Mouse (Mus musculus): Measurements from ENCODE around the gene Glt28d2.
"Not testable (repeated sequence)": the region's sequence is repeated elsewhere in the genome, so short reads cannot be mapped to it uniquely, and the experiment has no call there.

Glt28d2 gene

DNA sequence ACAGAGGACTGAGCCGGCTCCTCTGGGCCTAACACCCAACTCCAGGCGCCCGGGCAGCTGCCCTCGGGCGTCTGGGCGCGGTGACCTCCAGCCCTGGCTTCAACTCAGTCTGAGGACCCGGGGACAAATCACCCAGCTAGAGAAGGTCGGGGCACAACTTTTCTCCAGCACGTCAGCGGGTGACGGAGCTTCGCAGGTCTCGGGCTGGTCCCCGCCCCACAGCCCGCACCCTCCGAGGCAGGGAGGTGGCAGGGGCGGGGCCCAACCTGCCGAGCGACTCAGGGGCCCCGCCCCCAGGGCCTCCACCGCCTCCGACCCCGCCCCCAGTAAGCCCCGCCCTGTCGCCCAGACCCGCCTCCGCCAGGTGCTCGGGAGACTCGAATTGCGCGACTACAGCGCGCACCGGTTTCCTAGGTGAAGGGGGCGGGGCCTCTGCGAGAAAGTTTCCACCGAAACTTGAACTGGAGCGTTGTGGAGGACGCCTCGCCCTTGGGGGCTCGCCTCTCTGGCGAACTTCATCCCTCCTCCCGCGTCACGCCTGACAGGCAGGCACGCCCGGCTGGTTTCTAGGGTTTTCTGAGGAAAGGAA is at the start of gene Glt28d2, which contains the start of gene Gm37240:
Glt28d2 (minus strand) TSS at position 278 of the 589 bp plus-strand sequence.
Gm37240 (minus strand) TSS at position 280 of the 589 bp plus-strand sequence.
- peak; percentile 23 to 26 for DNase-seq (ENCODE audit: low spot score in 2 of 2)

DNA sequence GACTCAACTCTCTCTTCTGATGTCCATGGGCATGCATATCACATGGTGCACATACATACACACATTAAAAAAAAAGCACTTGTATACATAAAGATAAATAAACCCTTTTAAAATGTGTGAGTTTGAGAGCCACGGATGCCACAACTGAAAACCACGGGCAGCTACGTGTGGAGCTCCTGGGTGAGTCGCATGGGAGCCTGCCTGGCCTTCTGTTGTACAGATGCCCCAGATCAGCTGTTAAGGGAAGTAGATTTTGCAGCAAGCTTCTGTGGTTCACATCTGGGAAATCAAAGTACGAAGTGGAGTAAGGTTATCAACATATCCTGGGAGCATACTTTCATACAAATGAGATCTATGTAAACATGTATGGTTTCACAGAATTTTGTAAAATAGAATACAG is 46.3 kb upstream of the Glt28d2 start:
- no peak for DNase-seq (ENCODE audit: low spot score in 2 of 2)

DNA sequence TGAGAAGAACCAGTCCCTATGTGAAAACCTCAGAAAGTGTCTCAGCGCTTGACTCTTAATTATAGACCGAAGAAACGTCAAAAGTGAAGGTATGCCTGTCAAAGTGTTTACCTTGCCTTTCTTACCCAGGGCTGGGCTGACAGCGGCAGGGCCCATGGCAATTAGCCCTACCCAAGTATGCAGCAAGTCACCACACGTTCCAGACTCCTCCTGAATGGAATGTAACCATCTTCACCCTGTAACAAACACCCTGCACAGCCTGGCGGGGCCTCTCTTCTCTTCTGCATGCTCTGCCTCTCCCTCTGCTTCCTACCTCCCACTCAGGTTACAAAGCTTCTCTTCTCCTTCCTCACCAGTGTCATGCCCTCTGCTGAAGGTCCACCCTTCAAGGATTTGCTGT is 44.5 kb upstream of the Glt28d2 start:
- DNase-seq (ENCODE audit: low spot score in 2 of 2) = no peak

DNA sequence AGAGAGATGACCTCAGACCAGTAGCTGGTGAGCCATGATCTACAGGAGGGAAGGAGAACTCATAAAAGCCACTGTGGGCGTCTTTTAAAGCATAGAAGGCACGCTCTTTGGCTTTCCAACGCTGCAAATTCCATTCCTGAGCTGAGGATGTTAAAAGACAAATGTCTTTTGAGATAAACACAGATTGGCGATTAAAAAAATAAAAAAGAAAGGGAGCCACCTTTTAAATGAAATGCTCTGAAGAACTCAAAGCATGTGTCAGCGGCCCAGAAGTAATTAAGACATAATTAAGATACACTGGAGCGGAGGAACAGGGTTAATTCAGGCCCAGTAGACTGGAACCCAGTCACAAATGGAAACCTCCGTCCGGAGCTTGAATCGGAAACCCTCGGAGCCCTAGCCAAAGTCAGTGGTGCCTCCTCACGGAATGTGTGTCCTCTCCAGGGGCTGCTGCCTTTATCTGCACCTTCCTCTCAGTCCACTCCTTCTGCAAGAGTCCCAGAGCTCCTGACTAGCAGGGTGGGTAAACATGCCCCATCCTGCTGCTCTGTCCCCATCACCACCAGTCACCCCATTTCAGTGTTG is 43.4 kb upstream of the Glt28d2 start:
- DNase-seq (ENCODE audit: low spot score in 2 of 2) = no peak

DNA sequence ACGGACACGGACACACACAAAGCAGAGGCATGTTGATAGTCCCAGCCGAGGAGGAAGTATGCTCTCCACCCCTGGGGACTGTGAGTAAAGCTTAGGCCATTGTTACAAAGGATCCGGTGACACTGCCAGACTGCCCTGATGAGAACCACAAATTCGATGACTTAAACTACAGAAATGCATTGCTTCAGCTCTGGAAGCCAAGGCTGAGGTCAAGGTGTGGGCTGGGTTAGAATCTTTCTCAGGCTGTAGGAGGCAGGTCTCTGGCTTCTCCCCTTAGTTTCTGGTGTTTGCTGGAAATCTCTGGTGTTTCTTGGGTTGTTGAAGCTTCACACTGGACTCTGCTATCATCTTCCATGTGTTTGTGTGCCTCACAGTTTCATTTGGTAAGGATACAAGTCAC is 42.4 kb upstream of the Glt28d2 start:
- no peak for DNase-seq (ENCODE audit: low spot score in 2 of 2)

DNA sequence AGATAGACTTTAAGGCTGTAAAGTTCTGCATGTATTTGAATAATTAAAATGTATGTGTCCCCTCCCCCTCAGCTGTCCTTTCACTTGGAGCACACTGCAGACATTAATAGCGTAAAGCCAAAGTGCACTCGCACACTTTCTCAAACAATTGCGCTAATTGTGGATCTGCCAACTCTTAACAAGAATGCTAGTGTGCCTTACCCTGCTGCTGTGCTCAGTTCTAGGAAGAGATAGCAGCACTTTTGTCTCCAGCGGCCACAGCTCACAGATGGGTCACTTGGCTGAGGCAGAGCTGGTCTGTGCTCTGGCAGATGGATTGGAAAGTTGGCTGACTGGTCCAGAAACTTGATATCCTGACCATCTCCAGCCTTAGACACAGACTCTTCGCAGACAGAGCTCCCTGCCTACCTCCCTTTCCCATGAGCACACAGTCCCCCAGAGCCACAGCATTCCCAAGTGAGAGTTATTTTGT is 40.9 kb upstream of the Glt28d2 start:
- no peak for DNase-seq (ENCODE audit: low spot score in 2 of 2)

DNA sequence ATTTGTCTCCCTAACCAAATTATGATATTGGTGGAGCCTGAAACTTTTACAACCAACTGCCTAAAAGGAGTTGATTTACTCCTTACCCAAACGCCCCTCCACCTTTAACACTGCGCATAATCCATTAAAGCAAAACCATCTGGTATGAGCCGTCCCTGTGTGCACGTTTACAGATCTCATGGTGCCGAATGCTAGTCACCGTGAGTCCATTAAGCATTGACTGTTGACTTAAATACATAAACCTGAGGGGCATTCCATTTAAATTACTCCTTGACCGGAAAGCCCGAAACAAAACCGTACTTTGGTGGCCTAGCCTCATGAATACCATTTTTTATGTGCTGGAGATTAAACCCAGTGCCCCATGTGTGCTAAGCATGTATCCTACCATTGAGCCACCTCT is 40.0 kb upstream of the Glt28d2 start:
- no peak for DNase-seq (ENCODE audit: low spot score in 2 of 2)

DNA sequence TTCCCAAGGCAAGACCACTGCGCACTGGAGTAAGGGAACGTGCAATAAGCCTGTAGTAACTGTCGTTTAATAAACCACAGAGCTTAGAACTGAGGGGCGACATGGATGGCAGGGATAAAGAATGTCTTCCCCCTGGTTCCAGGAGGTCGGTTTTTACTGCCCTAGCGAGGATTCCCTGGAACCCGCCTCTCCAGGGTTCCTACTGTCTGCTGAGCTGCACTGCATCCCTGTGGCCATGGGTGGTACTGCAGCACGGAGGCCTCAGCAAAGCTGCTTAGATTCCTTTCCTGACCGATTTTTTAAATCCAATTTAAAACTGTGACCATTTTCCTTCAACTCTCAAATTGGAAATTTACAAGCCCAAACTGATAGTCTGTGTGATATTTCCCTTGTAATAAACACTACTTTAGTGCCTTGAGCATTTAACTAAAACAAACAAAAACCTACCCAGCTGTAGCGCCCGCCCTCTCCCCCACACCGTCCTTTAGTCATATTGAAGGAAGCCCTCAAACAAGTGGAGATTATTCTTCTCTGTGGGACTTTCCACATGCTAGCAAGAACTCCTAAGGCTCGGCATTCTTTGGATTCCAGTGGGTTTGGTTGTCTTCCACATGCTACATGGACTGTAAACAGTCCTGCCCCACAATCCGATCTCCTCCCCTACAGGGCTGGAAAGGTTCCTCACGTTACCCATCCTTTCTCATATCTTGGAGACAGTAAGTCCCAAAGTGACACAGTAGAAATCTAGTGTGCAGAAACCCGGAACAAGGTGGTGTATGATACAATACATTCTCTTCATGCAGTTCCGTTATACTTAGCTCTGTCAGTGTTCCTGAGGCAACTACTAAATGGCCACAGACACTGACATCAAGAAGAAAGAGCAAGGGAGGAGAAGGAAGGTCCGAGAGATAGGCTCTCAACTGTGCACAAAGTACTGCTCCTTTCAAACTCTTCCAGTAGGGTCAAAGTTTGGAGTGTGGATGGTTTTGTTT is 36.9 kb upstream of the Glt28d2 start:
- DNase-seq (ENCODE audit: low spot score in 2 of 2) = peak; percentile 78 to 83

DNA sequence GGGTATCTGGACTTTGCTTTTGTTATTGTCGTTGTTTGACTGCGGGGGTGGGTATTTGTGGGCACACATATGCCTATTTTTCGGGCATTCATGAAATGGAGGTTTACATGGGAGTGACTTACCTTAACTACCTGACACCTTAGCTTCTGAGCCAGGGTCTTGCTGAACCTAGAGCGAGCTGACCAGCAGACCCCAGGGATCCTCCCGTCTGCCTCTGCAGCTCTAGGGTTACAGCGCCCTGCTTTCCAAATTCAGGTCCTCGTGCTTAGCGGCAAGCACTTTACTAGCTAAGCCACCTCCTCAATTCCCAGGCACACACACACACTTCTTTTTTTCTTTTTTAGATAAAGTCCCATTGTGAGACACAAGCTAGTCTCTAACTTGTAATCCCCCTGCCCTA is 36.0 kb upstream of the Glt28d2 start:
- no peak for DNase-seq (ENCODE audit: low spot score in 2 of 2)

DNA sequence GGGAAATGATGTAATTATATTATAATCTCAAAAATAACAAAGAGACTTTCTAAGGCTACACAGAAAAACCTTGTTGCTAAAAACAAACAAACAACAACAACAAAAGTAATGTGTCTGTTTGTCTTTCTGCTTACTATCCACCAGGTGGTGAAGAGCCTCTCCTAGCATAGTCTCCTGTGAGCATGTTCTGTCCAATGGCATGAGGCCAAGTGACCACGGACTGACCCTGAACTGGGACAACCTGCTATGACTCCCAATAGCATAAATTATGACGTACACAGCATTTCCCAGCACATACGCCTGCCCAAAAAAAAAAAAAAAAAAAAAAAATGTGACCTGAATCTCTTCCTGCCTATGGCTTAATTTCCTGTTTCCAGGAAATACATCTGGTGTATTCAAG is 35.0 kb upstream of the Glt28d2 start:
- no peak for DNase-seq (ENCODE audit: low spot score in 2 of 2)

DNA sequence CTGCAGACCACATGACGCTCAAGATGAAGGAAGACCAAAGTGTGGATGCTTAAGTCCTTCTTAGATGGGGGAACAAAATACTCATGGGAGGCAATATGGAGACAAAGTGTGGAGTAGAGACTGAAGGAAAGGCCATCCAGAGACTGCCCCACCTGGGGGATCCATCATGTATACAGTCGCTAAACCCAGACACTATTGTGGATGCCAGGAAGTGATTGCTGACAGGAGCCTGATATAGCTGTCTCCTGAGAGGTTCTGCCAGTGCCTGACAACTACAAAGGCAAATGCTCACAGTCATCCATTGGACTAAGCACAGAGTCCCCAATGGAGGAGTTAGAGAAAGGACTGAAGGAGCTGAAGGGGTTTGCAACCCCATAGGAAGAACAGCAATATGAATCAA is 33.4 kb upstream of the Glt28d2 start:
- DNase-seq (ENCODE audit: low spot score in 2 of 2) = not testable (repeated sequence)

DNA sequence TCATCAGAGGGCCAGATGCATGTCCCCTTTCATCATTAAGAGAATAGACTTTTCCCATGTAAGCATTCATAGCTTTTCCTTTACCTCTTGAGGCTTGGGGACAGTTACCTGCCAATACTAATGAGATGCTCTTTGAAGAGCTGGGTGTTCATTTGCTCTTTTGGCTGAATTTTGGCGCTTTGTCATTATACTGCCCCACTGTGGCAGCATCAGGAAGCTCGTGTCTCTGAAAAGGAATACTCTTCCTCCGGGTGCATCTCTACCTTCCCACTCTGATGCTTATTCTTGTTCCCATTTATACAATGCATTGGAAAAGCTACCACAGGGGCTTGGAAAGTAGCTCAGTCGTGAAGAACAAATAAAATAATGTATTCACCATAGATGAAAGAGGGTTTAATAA is 30.3 kb upstream of the Glt28d2 start:
- peak in 1 of 2 experiments; percentile 51 for DNase-seq (ENCODE audit: low spot score in 2 of 2)

DNA sequence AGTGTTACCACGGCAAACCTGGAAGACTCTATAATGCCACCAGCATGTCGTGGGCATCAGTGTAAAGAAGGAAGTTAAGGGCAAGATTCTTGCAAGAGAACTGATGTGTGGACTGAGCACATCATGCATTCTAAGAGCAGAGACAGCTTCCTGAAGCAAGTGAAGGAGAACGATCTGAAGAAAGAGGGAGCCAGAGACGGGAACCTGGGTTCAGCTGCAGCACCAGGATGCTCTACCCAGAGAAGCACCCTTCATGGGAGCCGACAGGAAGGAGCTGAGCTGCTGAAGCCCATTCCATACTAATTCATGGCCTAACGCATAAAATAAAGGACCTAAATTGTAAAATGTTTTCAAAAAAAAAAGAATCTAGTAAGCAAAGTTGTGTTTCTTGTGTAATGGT is 27.5 kb upstream of the Glt28d2 start:
- DNase-seq (ENCODE audit: low spot score in 2 of 2) = no peak

DNA sequence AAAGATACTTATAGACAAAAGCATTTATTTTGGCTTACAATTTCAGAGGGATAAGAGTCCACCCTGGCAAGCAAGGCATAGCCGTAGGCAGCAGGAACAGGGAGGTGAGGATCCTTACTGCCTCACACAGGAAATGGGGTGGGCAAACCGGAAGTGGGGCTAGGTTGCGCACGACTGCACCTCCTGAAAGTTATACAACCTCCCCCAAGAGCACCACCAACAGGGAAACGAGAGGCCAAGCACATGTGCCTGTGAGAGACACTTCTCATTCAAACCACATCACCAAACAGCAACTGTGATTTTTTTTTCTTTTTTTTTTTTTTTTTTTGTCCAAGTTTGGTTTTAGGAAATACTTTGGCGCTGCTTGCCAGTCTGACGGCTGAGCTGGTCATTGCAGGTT is 19.8 kb upstream of the Glt28d2 start:
- DNase-seq (ENCODE audit: low spot score in 2 of 2) = no peak

DNA sequence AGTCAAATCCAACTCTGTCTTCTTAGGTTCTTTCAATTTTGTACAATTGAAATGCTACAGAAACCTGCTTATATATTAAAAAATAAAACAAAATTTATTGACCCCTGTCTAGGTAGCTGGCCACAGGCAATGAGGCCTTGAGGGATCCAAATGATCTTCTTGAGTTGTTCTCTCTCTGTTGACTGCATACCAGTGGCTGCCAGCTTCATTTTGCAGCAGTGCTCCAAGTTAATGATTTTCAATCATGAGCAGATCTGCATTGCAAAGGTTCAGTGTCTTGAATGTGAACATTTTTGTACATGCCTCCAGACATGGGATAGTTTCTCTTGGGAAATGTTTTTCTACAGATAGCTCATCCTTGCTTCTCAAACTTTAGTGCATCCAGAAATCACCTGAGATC is 17.1 kb upstream of the Glt28d2 start:
- DNase-seq (ENCODE audit: low spot score in 2 of 2) = no peak

DNA sequence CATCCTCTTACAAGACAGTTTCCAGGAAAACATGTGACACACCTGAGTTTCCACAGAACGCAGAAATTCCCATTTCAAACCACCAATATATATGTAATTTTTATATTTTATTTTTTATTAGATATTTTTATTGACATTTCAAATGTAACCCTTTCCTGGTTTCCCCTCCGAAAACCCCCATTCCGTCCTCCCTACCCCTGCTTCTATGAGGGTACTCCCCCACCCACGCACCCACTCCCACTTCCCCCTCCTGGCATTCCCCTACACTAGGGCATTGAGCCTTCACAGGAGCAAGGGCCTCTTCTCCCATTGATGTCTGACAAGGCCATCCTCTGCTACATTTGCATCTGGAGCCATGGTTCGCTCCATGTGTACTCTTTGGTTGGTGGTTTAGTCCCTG is 7.7 kb upstream of the Glt28d2 start:
- no peak for DNase-seq (ENCODE audit: low spot score in 2 of 2)

DNA sequence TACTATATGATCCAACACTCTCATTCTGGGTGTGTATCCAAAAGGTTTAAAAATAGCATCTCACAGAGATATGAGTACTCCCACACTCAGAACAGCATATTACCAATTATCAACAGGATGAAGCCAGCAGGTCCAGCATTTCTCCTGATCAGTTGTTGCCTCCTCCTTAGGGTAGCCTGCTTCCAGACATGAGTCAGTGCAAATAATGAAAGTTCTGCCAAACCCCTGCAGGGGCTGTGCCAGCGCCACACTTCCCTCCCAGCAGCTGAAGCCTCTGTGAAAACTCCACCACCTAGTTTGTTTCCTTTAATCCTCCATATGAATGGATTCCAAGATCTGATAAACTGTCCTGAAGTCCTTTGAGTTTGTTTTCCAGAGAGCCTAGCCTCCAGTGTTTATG is 4.3 kb upstream of the Glt28d2 start:
- DNase-seq (ENCODE audit: low spot score in 2 of 2) = no peak

DNA sequence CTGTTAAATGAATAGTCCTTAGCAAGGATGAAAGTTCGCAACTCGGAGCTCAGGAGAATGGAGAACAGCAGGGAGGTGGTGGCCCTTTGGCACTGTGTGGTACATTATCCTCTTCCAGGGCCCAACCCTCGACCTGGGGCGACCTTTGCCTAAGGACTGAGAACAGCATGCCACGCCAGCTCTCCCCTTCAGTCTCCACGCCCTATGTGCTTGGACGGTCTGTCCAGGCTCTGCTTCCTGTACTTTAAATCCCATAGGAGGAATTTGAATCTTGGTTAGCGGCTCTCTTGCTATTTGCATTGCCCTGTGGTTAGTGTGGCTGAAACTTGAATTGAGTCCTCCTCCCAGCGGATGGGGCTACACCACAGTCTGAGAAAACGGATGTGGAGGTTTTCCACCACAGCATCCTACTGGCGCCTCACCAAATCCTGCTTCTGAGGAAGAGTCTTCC is 930 bp upstream of the Glt28d2 start:
- peak in 1 of 2 experiments; percentile 9 for DNase-seq (ENCODE audit: low spot score in 2 of 2)

DNA sequence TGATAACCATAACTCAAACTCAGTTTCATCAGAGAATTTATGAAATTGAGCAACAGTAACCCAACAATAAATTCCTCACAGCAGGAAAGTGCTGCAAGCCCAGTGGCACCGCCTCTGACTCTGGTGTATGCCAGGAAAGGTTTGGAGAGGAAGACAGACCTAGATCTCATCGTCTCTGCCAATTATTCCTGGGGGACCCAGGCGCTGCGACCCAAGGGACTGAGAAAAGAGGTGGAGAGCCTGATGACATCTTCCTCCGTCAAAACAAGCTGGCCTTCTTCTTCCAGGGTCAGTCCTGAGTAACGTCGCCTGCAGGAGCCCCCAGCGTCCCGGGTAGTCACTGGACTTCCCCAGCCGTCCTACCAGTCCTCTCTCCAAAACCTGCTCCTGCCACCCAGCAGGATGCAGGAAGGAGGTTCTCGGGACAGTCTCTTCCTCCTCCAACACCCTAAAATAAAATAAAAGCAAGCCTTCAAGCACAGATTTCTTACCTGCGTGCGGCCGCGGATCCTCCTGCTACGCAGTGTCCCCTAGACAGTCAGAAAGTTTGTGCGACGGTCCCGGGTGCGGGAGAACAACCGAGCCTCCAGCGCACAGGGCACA is 579 bp downstream of the Glt28d2 start:
- no peak for DNase-seq (ENCODE audit: low spot score in 2 of 2)

DNA sequence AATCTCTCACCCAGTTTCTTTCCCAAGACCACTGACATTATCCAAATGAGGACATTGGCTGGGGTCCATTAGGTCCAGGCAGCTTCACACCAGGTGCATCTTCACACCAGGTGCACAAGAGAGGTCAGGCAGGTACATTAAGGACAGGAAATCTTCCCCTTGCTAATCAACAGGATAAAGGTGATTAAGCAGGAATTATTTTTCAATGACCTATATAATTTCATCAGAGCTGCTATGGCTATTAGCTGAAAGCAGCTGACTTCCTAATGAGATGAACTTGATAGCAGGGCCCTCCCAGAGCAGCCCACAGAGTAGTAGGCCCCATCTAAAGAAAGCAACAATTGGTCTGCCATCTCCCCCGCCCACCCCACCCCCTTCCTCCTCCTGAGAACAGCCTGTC is 1.4 kb downstream of the Glt28d2 start:
- no peak for DNase-seq (ENCODE audit: low spot score in 2 of 2)

DNA sequence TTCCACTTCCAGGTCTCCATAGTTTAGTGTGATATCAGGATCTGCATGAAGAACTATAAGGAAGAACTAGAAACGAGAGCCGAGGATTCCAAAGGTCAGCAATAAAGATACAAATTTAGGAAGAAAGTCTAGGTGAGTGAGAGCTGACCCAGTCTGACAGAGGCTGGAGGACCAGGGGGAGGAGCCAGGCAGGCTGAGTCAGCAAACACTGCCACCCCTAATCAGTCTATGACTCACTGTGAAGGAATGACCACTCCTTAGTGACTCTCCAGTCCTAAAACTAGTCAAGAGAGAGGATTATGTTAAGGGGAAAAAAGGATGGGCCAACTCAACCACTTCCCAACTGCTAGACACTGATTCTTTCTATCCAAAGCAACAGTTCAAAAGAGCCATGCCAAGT is 6.6 kb downstream of the Glt28d2 start:
- no peak for DNase-seq (ENCODE audit: low spot score in 2 of 2)

DNA sequence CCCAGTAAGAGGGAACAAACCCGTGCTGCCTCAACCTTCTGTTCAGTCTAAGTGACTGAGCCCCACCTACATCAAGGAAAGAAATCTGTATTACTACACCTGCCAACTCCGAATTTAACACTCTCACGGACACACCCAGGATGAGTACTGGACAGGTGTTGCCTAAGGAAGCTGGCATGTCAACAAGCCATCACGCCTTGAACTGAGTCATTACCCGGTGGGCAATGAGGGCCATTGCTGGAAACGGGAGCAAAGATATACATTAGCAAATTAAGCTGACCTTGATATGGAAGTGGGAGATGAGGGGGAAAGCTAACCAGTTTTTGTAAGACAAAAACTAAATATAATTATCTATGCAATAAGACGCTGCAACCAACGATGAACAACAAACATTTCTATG is 7.2 kb downstream of the Glt28d2 start:
- no peak for DNase-seq (ENCODE audit: low spot score in 2 of 2)

Data from cerebellum, postnatal 4 days (tissue).